Mouse (Mus musculus) myocyte (in vitro differentiated cells): ENCODE measurements at regions not wholly inside any gene's neighbourhood (a gene's known extent, or its start where the extent isn't known, plus 50 kb on each side); places are given as distances from the start of the nearest gene placed in this dataset.

Source experiments
- H3K27me3 ChIP-seq: one replicate; pipeline ENCODE4 v1.6.1; 2011; ENCODE audit not compliant: control insufficient read depth, insufficient read depth, insufficient read length
- H3K36me3 ChIP-seq: one replicate; pipeline ENCODE4 v1.6.1; 2011; ENCODE audit not compliant: control insufficient read depth, insufficient read depth
- H3K4me2 ChIP-seq: one replicate; pipeline ENCODE4 v1.6.1; 2011; ENCODE audit warnings: low read depth, control low read depth
- H3K4me3 ChIP-seq: one replicate; pipeline ENCODE4 v1.5.1; 2011; ENCODE audit warnings: mild to moderate bottlenecking, control low read depth, moderate library complexity
- H3K79me2 ChIP-seq: one replicate; pipeline ENCODE4 v1.6.1; 2011; ENCODE audit not compliant: control insufficient read depth, insufficient read depth
- H3ac ChIP-seq: one replicate; pipeline ENCODE4 v1.6.1; 2011; ENCODE audit not compliant: control insufficient read depth, insufficient read length
- CEBPB ChIP-seq: IDR thresholded peaks from 2 replicates; pipeline ENCODE4 v1.6.1; 2011; ENCODE audit warnings: mild to moderate bottlenecking, moderate library complexity; ENCODE audit not compliant: poor library complexity, insufficient read depth, severe bottlenecking
- E2F4 ChIP-seq: IDR thresholded peaks from one replicate; pipeline ENCODE4 v1.6.1; 2011; ENCODE audit warnings: mild to moderate bottlenecking, control low read depth, moderate library complexity; ENCODE audit not compliant: insufficient read depth
- MAX ChIP-seq: IDR thresholded peaks from one replicate; pipeline ENCODE4 v1.6.1; 2011; ENCODE audit warnings: low read depth, mild to moderate bottlenecking, control low read depth
- MYOD1 ChIP-seq, 3 experiments: IDR thresholded peaks; one replicate each; pipeline ENCODE4 v1.6.1; 2011; ENCODE audit warnings: control low read depth in 2 of 3, low read depth in 2 of 3, mild to moderate bottlenecking in 2 of 3, moderate library complexity in 1 of 3; ENCODE audit not compliant: insufficient read length in 2 of 3, control insufficient read depth in 1 of 3
- MYOG ChIP-seq, 3 experiments: IDR thresholded peaks; one replicate each; pipeline ENCODE4 v1.6.1; 2011; ENCODE audit warnings: control low read depth in 2 of 3, low read depth in 2 of 3, mild to moderate bottlenecking in 2 of 3; ENCODE audit not compliant: insufficient read length in 2 of 3, control insufficient read depth in 1 of 3, insufficient read depth in 1 of 3
- POLR2A ChIP-seq: IDR thresholded peaks from one replicate; pipeline ENCODE4 v1.6.1; 2011; ENCODE audit warnings: low read depth, mild to moderate bottlenecking, control low read depth, moderate library complexity; ENCODE audit not compliant: insufficient read length
- POLR2AphosphoS2 ChIP-seq: IDR thresholded peaks from one replicate; pipeline ENCODE4 v1.6.1; 2011; ENCODE audit warnings: low read depth, control low read depth; ENCODE audit not compliant: insufficient read length
- REST ChIP-seq: IDR thresholded peaks from one replicate; pipeline ENCODE4 v1.6.1; 2011; ENCODE audit warnings: mild to moderate bottlenecking, control low read depth, moderate library complexity; ENCODE audit not compliant: insufficient read depth, insufficient read length
- SRF ChIP-seq: IDR thresholded peaks from one replicate; pipeline ENCODE4 v1.6.1; 2011; ENCODE audit warnings: low read depth; ENCODE audit not compliant: control insufficient read depth, insufficient read length
- TCF12 ChIP-seq: IDR thresholded peaks from one replicate; pipeline ENCODE4 v1.6.1; 2011; ENCODE audit warnings: mild to moderate bottlenecking, control low read depth; ENCODE audit not compliant: poor library complexity, insufficient read depth, severe bottlenecking
- TCF3 ChIP-seq: IDR thresholded peaks from one replicate; pipeline ENCODE4 v1.6.1; 2011; ENCODE audit warnings: low read depth, control low read depth; ENCODE audit not compliant: insufficient read length
- USF1 ChIP-seq: IDR thresholded peaks from one replicate; pipeline ENCODE4 v1.6.1; 2011; ENCODE audit warnings: low read depth, mild to moderate bottlenecking, control low read depth, moderate library complexity

DNA sequence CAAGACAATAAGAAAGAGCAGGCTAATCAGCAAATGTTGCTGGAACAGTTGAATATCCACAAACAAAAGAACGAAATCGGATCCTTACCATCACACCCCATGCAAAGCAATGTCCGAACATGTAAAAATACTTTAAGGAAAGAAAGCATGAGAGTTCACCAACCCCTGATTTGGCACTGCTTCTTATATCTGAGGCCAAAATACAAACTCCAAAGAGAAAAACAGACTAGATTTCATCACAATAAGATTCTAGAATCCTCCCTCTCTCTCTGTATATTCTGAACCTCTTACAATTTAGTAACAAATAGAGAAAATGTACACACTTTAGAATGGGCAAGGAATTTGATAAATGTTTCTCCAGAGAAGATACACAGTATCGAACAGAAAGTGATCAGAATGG, 315.9 kb upstream of the Zmiz1 start:
- no peak overlapping the region for H3K4me3 ChIP-seq

GRCm38 (mm10) chr14:25147731-25148130, 311.3 kb upstream of the Zmiz1 start:
- H3K36me3 ChIP-seq: no peaks in the 10 kb centered on the region
- H3K27me3 ChIP-seq: no peaks in the 10 kb centered on the region
- TF ChIP-seq SRF: no peak
- no peak for TF ChIP-seq USF1
- TF ChIP-seq MYOD1 (IDR thresholded peaks at IDR 0.05; ENCODE audit: control insufficient read depth in 1 of 3, insufficient read length in 2 of 3, low read depth in 2 of 3): no peak
- TF ChIP-seq E2F4: no peak
- TF ChIP-seq TCF3: no peak
- TF ChIP-seq POLR2A: no peak
- no peak overlapping the region for H3K4me3 ChIP-seq
- no peaks in the 10 kb centered on the region for H3K79me2 ChIP-seq
- H3K4me2 ChIP-seq: no peak overlapping the region
- no peak overlapping the region for H3ac ChIP-seq

More for the DNA sequence above, 315.9 kb upstream of the Zmiz1 start:
- H3ac ChIP-seq: no peak overlapping the region
- no peaks in the 10 kb centered on the region for H3K79me2 ChIP-seq
- H3K27me3 ChIP-seq: no peaks in the 10 kb centered on the region
- H3K4me2 ChIP-seq: no peak overlapping the region
- no peaks in the 10 kb centered on the region for H3K36me3 ChIP-seq
- TF ChIP-seq TCF3: no peak
- no peak for TF ChIP-seq MYOG (IDR thresholded peaks at IDR 0.05; ENCODE audit: control insufficient read depth in 1 of 3, insufficient read depth in 1 of 3, insufficient read length in 2 of 3, low read depth in 2 of 3)
- TF ChIP-seq TCF12: no peak
- TF ChIP-seq SRF: no peak
- no peak for TF ChIP-seq CEBPB
- TF ChIP-seq POLR2A: no peak
- no peak for TF ChIP-seq REST
- no peak for TF ChIP-seq MYOD1 (IDR thresholded peaks at IDR 0.05; ENCODE audit: control insufficient read depth in 1 of 3, insufficient read length in 2 of 3, low read depth in 2 of 3)
- no peak for TF ChIP-seq USF1
- no peak for TF ChIP-seq E2F4
- no peak for TF ChIP-seq MAX
- TF ChIP-seq POLR2AphosphoS2: no peak

DNA sequence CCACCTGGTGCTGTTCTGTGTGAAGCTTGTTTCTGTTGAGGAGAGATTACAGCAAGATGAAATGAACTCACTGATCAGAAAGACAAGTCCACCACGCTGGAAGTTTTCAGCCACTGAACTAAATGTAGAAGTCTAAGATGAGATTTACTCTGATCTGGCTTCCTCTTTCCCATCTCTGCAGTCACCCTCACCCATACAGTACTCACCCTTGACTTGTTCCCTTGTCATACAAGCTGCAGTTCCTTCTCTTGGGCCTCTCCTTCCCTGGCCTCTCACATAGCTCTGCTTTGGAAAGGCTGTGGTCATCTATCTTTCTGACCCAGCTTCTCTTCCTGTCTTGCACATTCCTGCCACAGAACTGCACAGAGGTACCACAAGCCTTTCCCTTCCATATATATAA, 308.0 kb upstream of the Zmiz1 start:
- Histone ChIP-seq H3K4me2 (no peak overlapping the region), H3ac (no peak overlapping the region), H3K27me3 (no peaks in the 10 kb centered on the region), H3K36me3 (no peaks in the 10 kb centered on the region), H3K4me3 (no peak overlapping the region), H3K79me2 (no peaks in the 10 kb centered on the region)
- TF ChIP-seq USF1 (no peak), TCF3 (no peak), CEBPB (no peak), POLR2AphosphoS2 (no peak), REST (no peak), SRF (no peak), MYOD1 (IDR thresholded peaks at IDR 0.05; ENCODE audit: control insufficient read depth in 1 of 3, insufficient read length in 2 of 3, low read depth in 2 of 3) (no peak)

DNA sequence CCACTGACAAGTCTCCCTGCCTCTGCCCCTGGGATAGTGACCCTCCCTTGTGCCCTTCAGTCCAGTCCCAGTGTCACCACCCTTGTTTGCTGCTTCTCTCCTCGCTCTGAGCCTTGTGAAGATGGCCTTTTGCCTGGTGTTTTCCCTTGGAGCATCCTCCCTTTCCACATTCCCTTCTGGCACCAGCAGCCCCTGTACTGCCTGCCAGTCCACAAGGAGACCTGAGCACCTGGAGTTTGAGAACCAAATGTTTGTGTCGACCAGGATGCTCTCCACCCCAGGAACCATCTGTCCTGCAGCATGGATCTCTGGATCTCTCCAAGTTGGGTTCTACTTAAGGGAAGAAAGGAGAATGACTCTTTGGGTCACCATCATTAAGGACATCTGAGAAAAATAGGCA, 307.5 kb upstream of the Zmiz1 start:
- no peak overlapping the region for H3K4me2 ChIP-seq
- no peak overlapping the region for H3K4me3 ChIP-seq
- H3K27me3 ChIP-seq: no peaks in the 10 kb centered on the region
- TF ChIP-seq TCF12: no peak
- TF ChIP-seq MYOD1 (IDR thresholded peaks at IDR 0.05; ENCODE audit: control insufficient read depth in 1 of 3, insufficient read length in 2 of 3, low read depth in 2 of 3): no peak
- no peak for TF ChIP-seq CEBPB
- TF ChIP-seq USF1: no peak
- TF ChIP-seq TCF3: no peak
- TF ChIP-seq E2F4: no peak
- no peak for TF ChIP-seq POLR2A
- no peak for TF ChIP-seq SRF
- TF ChIP-seq POLR2AphosphoS2: no peak
- no peak for TF ChIP-seq REST
- no peak for TF ChIP-seq MAX
- no peak for TF ChIP-seq MYOG (IDR thresholded peaks at IDR 0.05; ENCODE audit: control insufficient read depth in 1 of 3, insufficient read depth in 1 of 3, insufficient read length in 2 of 3, low read depth in 2 of 3)
- H3K36me3 ChIP-seq: no peaks in the 10 kb centered on the region
- no peaks in the 10 kb centered on the region for H3K79me2 ChIP-seq
- H3ac ChIP-seq: no peak overlapping the region

GRCm38 (mm10) chr14:25153573-25153972, 305.4 kb upstream of the Zmiz1 start:
- no peak overlapping the region for H3ac ChIP-seq
- H3K36me3 ChIP-seq: no peaks in the 10 kb centered on the region
- H3K4me2 ChIP-seq: no peak overlapping the region
- no peaks in the 10 kb centered on the region for H3K79me2 ChIP-seq
- no peak overlapping the region for H3K4me3 ChIP-seq
- no peaks in the 10 kb centered on the region for H3K27me3 ChIP-seq
- TF ChIP-seq MYOD1 (IDR thresholded peaks at IDR 0.05; ENCODE audit: control insufficient read depth in 1 of 3, insufficient read length in 2 of 3, low read depth in 2 of 3) (no peak), CEBPB (no peak), TCF3 (no peak), MAX (no peak), REST (no peak), E2F4 (no peak), USF1 (no peak), POLR2A (no peak), SRF (no peak), MYOG (IDR thresholded peaks at IDR 0.05; ENCODE audit: control insufficient read depth in 1 of 3, insufficient read depth in 1 of 3, insufficient read length in 2 of 3, low read depth in 2 of 3) (no peak)
